Mouse (Mus musculus) brain, embryonic 14.5 days (tissue): Measurements from ENCODE around the gene Prrt3.

Source experiments
- CTCF ChIP-seq: fragments of 200-500 bp; IDR thresholded peaks from 2 replicates; pipeline ENCODE4 v1.5.1; 2012; ENCODE audit warnings: inconsistent platforms, mild to moderate bottlenecking, moderate library complexity, borderline replicate concordance; ENCODE audit not compliant: insufficient read depth, insufficient read length; ENCODE audit errors: extremely low read depth
- POLR2A ChIP-seq: fragments of 200-500 bp; IDR thresholded peaks from 2 replicates; pipeline ENCODE4 v1.6.1; 2012; ENCODE audit warnings: mild to moderate bottlenecking, inconsistent platforms, borderline replicate concordance; ENCODE audit not compliant: poor library complexity, insufficient read depth, insufficient read length, severe bottlenecking; ENCODE audit errors: extremely low read depth

DNA sequence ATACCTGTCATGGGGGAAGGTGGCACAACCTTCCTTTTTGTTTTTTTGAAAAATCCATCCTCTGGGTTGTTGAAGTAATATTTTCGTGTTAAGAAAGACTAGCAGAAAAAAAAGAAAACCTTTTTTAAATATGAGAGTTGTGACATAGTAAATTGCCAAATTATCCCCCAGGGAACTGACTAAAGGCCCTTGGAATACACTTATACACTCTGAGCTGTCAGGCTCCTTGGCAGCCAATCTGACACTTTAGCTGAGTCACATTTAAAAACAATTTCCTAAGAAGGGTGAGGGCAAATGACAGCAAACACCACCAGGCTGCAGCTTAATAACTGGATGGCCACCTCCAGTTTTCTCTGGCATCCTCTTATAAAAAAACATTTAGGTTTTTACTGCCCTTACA lies 20.6 kb upstream of the Prrt3 start:
- TF ChIP-seq POLR2A = no peak
- no peak for TF ChIP-seq CTCF
